Mouse (Mus musculus) G1E (cell line): ENCODE data around the gene Erc2.

Source experiments
- CTCF ChIP-seq: IDR thresholded peaks from 2 replicates; pipeline ENCODE4 v1.5.1; 2012; ENCODE audit warnings: low read depth, low read length, inconsistent platforms, mixed read lengths
- GATA1 ChIP-seq: IDR thresholded peaks from 2 replicates; pipeline ENCODE4 v1.6.1; 2012; ENCODE audit warnings: borderline replicate concordance, low read length, inconsistent platforms, mixed read lengths

DNA sequence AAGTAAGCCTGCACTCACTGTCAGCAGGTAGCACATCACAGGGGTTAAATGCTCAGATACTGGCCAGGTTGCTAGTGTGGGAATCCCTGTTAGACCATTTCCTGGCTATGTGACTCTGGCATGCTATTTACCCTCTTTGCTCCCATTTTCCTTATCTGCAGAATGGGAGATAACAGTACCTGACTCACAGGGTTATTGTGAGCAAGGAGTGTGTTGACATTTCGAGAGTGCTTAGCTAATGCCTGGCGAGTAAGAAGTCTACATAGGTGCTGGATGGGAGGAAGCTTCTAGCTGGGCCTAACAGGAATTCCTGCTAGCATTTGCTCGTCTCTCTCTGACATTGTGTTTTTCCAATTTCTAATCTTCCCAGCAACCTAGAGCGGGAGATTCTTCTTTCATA, 737.3 kb downstream of the Erc2 start:
- no peak for TF ChIP-seq CTCF
- TF ChIP-seq GATA1: no peak
